32 mouse cellular contexts compared by ENCODE assay signal in the genomic region with DNA sequence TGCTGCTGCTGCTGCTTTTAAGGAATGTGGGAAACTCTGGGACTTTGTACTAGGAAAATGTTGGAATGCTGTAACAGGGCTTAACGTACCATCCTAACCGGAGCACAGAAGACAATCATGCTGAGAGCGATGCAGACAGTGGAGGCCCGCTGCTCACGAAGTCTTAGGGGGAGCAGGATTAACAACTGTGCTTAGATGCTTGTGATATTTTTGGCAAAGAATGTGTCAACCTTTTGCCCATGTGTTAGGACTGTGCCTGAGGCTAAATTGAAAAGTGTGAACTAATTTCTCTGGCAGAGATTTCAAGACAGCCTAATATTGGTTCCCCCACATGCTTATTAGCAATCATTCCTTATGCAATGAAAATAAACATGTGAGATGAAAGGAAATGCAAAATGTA.
"Had no signal": no experiment of that assay in that cellular context is flagged by ENCODE, and none has a peak within 500 bp of the region (broad histone marks: within the 10 kb centered on the region; RNA-seq: fewer than 3 reads in every experiment).

No protein-coding gene starts in this region.

- H3K36me3 ChIP-seq: limb, embryonic 10.5 days; limb, embryonic 12.5 days; limb, embryonic 13.5 days; limb, embryonic 15.5 days; liver, embryonic 12.5 days; liver, embryonic 13.5 days; liver, embryonic 15.5 days; lung, embryonic 15.5 days; midbrain, embryonic 10.5 days; midbrain, embryonic 12.5 days; midbrain, embryonic 13.5 days; midbrain, embryonic 15.5 days; neural tube, embryonic 12.5 days had no signal

- H3K9me3 ChIP-seq: limb, embryonic 10.5 days; limb, embryonic 12.5 days; limb, embryonic 13.5 days; limb, embryonic 15.5 days; liver, embryonic 12.5 days; liver, embryonic 13.5 days; liver, embryonic 15.5 days; lung, embryonic 15.5 days; megakaryocyte, embryonic 14.5 days; midbrain, embryonic 10.5 days; midbrain, embryonic 12.5 days; midbrain, embryonic 13.5 days; midbrain, embryonic 15.5 days; neural tube, embryonic 12.5 days had no signal

- DNase-seq: left cerebral cortex, postnatal 4 days; liver; liver, embryonic 13.5 days; liver, postnatal 0 days; lung, adult 18-20 months; lung, adult 2 months; lung, embryonic 14.5 days; lung, postnatal 10 days; lung, postnatal 14 days; lung, postnatal 36 days; lung, postnatal 4 days; midbrain, embryonic 14.5 days had no signal

- ATAC-seq: liver, embryonic 12.5 days; liver, postnatal 0 days; lung, postnatal 0 days; midbrain, embryonic 13.5 days; midbrain, embryonic 15.5 days; midbrain, embryonic 16.5 days had no signal

- H3K4me1 ChIP-seq: limb, embryonic 10.5 days; limb, embryonic 12.5 days; limb, embryonic 13.5 days; limb, embryonic 15.5 days; liver, embryonic 12.5 days; liver, embryonic 13.5 days; liver, embryonic 15.5 days; lung, embryonic 15.5 days; megakaryocyte, embryonic 14.5 days; midbrain, embryonic 10.5 days; midbrain, embryonic 12.5 days; midbrain, embryonic 13.5 days; midbrain, embryonic 15.5 days; neural tube, embryonic 12.5 days had no signal

- H3K9ac ChIP-seq: limb, embryonic 12.5 days; limb, embryonic 13.5 days; limb, embryonic 15.5 days; liver, embryonic 12.5 days; liver, embryonic 13.5 days; liver, embryonic 14.5 days; liver, embryonic 15.5 days; liver, postnatal 0 days; lung, embryonic 14.5 days; lung, embryonic 15.5 days; midbrain, embryonic 12.5 days; midbrain, embryonic 13.5 days; midbrain, embryonic 15.5 days; neural tube, embryonic 12.5 days had no signal

- H3K4me2 ChIP-seq: limb, embryonic 12.5 days; limb, embryonic 13.5 days; limb, embryonic 15.5 days; liver, embryonic 11.5 days; liver, embryonic 12.5 days; liver, embryonic 13.5 days; liver, embryonic 15.5 days; lung, embryonic 14.5 days; lung, embryonic 15.5 days; midbrain, embryonic 11.5 days; midbrain, embryonic 12.5 days; midbrain, embryonic 13.5 days; midbrain, embryonic 15.5 days; neural tube, embryonic 12.5 days had no signal

- H3K27me3 ChIP-seq: limb, embryonic 12.5 days; limb, embryonic 13.5 days; limb, embryonic 15.5 days; liver, embryonic 12.5 days; liver, embryonic 13.5 days; liver, embryonic 15.5 days; lung, embryonic 15.5 days; megakaryocyte, embryonic 14.5 days; midbrain, embryonic 12.5 days; midbrain, embryonic 13.5 days; midbrain, embryonic 15.5 days; neural tube, embryonic 12.5 days had no signal

- H3K4me3 ChIP-seq: limb, embryonic 10.5 days; limb, embryonic 12.5 days; limb, embryonic 13.5 days; limb, embryonic 15.5 days; liver, embryonic 12.5 days; liver, embryonic 13.5 days; liver, embryonic 15.5 days; lung, embryonic 15.5 days; megakaryocyte, embryonic 14.5 days; midbrain, embryonic 10.5 days; midbrain, embryonic 12.5 days; midbrain, embryonic 13.5 days; midbrain, embryonic 15.5 days; myocyte; neural tube, embryonic 12.5 days had no signal

- H3K27ac ChIP-seq: limb, embryonic 10.5 days; limb, embryonic 12.5 days; limb, embryonic 13.5 days; limb, embryonic 15.5 days; liver, embryonic 12.5 days; liver, embryonic 13.5 days; liver, embryonic 14.5 days; liver, embryonic 15.5 days; lung, embryonic 15.5 days; macrophage; midbrain, embryonic 10.5 days; midbrain, embryonic 12.5 days; midbrain, embryonic 13.5 days; midbrain, embryonic 15.5 days; neural tube, embryonic 12.5 days had no signal
